In genomic region chr4:57114617-57115592, GRCm38 (mm10) we compare ENCODE assay signal across 18 mouse cellular contexts. TPM values are rescaled to one million over a fixed set of nuclear protein-coding genes. Genes with fewer than 3 reads are reported as not detected.
DNase-seq lines count a peak whose midpoint lies in the region; ATAC-seq lines count a peak whose summit lies in the region.
"Had no signal": no experiment of that assay in that cellular context is flagged by ENCODE, and none has a peak within 500 bp of the region (broad histone marks: within the 10 kb centered on the region; RNA-seq: fewer than 3 reads in every experiment).

No protein-coding gene starts in this region.

- peaks cover 43% of the 10 kb centered on the region for H3K4me1 ChIP-seq in embryonic facial prominence, embryonic 10.5 days
- H3K4me1 ChIP-seq in limb, embryonic 12.5 days (replicated peaks): peaks cover 28% of the 10 kb centered on the region
- H3K4me1 ChIP-seq in lung, embryonic 16.5 days (replicated peaks; ENCODE audit: control insufficient read depth, insufficient read depth, low read length): peaks cover 6% of the 10 kb centered on the region; the same call in 1 of the 2 replicates
- no peaks in the 10 kb centered on the region for H3K4me1 ChIP-seq in heart, embryonic 10.5 days
- H3K4me1 ChIP-seq: kidney, embryonic 15.5 days; neural tube, embryonic 15.5 days had no signal

- H3K4me3 ChIP-seq in embryonic facial prominence, embryonic 10.5 days: 0 out of 2 replicates have a peak overlapping the region, but pooled peaks have one; percentile 11
- no peak overlapping the region for H3K4me3 ChIP-seq in limb, embryonic 12.5 days (replicated peaks)
- H3K4me3 ChIP-seq in lung, embryonic 16.5 days (ENCODE audit: low read length): no peak overlapping the region
- no peak overlapping the region for H3K4me3 ChIP-seq in heart, embryonic 10.5 days
- H3K4me3 ChIP-seq: kidney, embryonic 15.5 days; neural tube, embryonic 15.5 days; stomach, embryonic 15.5 days had no signal

- DNase-seq in c-Kit-negative CD71-positive TER-119-positive erythroid progenitor cells, embryonic 14.5 days (ENCODE audit: low read depth, low spot score): peak; percentile 30
- peak; percentile 46 for DNase-seq in embryonic facial prominence, embryonic 10.5 days (ENCODE audit: low spot score)
- DNase-seq in heart, embryonic 10.5 days (ENCODE audit: low spot score): no peak
- DNase-seq in layer of hippocampus, adult 9-10 months (ENCODE audit: low spot score): no peak
- DNase-seq in adrenal gland, postnatal 4 days (ENCODE audit: low spot score in 2 of 2): no peak
- DNase-seq: adrenal gland, postnatal 10 days; cerebellum, adult 11 months; forebrain, postnatal 0 days; layer of hippocampus, adult 9-11 months; right cerebral cortex, postnatal 14 days; thymus, postnatal 36 days had no signal

- no peak; the same call in 1 of the 2 replicates for ATAC-seq in limb, embryonic 12.5 days (ENCODE audit: insufficient number of reproducible peaks, insufficient read depth, low FRiP score, low TSS enrichment, low read depth)
- ATAC-seq in lung, embryonic 16.5 days (ENCODE audit: low read depth): peak; percentile 93
- ATAC-seq: forebrain, postnatal 0 days had no signal

- H3K9ac ChIP-seq in limb, embryonic 12.5 days (replicated peaks): no peak overlapping the region; the same call in 1 of the 2 replicates
- H3K9ac ChIP-seq in lung, embryonic 16.5 days (ENCODE audit: low read length): no peak overlapping the region
- H3K9ac ChIP-seq: forebrain, postnatal 0 days; hindbrain, embryonic 14.5 days; kidney, embryonic 15.5 days; neural tube, embryonic 15.5 days; stomach, embryonic 15.5 days had no signal

- H3K27ac ChIP-seq in embryonic facial prominence, embryonic 10.5 days (replicated peaks): peak overlapping the region; percentile 67
- H3K27ac ChIP-seq in limb, embryonic 12.5 days: no peak overlapping the region
- H3K27ac ChIP-seq in lung, embryonic 16.5 days (ENCODE audit: low read length): no peak overlapping the region
- H3K27ac ChIP-seq in heart, embryonic 10.5 days: no peak overlapping the region
- H3K27ac ChIP-seq: hindbrain, embryonic 14.5 days; kidney, embryonic 15.5 days; neural tube, embryonic 15.5 days; stomach, embryonic 15.5 days had no signal

- 60% methylated on average over 19 of the region's 19 CpGs for WGBS in embryonic facial prominence, embryonic 10.5 days
- WGBS in limb, embryonic 12.5 days: 37% methylated on average over 19 of the region's 19 CpGs
- WGBS in lung, embryonic 16.5 days: 51% methylated on average over 19 of the region's 19 CpGs
- 80% methylated on average over 19 of the region's 19 CpGs for WGBS in heart, embryonic 10.5 days

- no peaks in the 10 kb centered on the region for H3K36me3 ChIP-seq in embryonic facial prominence, embryonic 10.5 days (replicated peaks)
- no peaks in the 10 kb centered on the region for H3K36me3 ChIP-seq in limb, embryonic 12.5 days
- no peaks in the 10 kb centered on the region for H3K36me3 ChIP-seq in lung, embryonic 16.5 days (ENCODE audit: control insufficient read depth, insufficient read depth, low read length)
- no peaks in the 10 kb centered on the region for H3K36me3 ChIP-seq in heart, embryonic 10.5 days
- H3K36me3 ChIP-seq: kidney, embryonic 15.5 days; neural tube, embryonic 15.5 days; stomach, embryonic 15.5 days had no signal

- H3K4me2 ChIP-seq in limb, embryonic 12.5 days: peak overlapping the region; percentile 30; the same call in 1 of the 2 replicates
- no peak overlapping the region for H3K4me2 ChIP-seq in lung, embryonic 16.5 days (ENCODE audit: low read depth, low read length)
- H3K4me2 ChIP-seq: hindbrain, embryonic 14.5 days; kidney, embryonic 15.5 days; neural tube, embryonic 15.5 days; stomach, embryonic 15.5 days had no signal

- H3K9me3 ChIP-seq in embryonic facial prominence, embryonic 10.5 days: no peaks in the 10 kb centered on the region
- H3K9me3 ChIP-seq in limb, embryonic 12.5 days: no peaks in the 10 kb centered on the region
- H3K9me3 ChIP-seq in lung, embryonic 16.5 days (ENCODE audit: control insufficient read depth, low read length): no peaks in the 10 kb centered on the region
- no peaks in the 10 kb centered on the region for H3K9me3 ChIP-seq in heart, embryonic 10.5 days
- H3K9me3 ChIP-seq: kidney, embryonic 15.5 days; neural tube, embryonic 15.5 days; stomach, embryonic 15.5 days had no signal

- H3K27me3 ChIP-seq in embryonic facial prominence, embryonic 10.5 days (replicated peaks; ENCODE audit: low read depth, poor library complexity, severe bottlenecking): no peaks in the 10 kb centered on the region
- H3K27me3 ChIP-seq in limb, embryonic 12.5 days: 0 out of 2 replicates have a peak, but pooled peaks cover 2% of the 10 kb centered on the region
- H3K27me3 ChIP-seq in lung, embryonic 16.5 days (ENCODE audit: control insufficient read depth, insufficient read depth, low read depth, low read length): no peaks in the 10 kb centered on the region
- H3K27me3 ChIP-seq in heart, embryonic 10.5 days (ENCODE audit: insufficient read depth, poor library complexity, severe bottlenecking): peaks cover 7% of the 10 kb centered on the region; the same call in 1 of the 2 replicates
- H3K27me3 ChIP-seq: CH12.LX; kidney, embryonic 15.5 days; neural tube, embryonic 15.5 days; stomach, embryonic 15.5 days had no signal

RNA-seq across cellular contexts. Expression of gene Epb41l4b, which starts 28.3 kb away (rescaled TPM):
- 1.2 and 1.4 TPM in 2 replicates for polyA plus RNA-seq in embryonic facial prominence, embryonic 10.5 days (2016; fragmentation: Nextera tagmentation; extraction: Ambion mirVana)
- 2.2 and 2.4 TPM in 2 replicates for polyA plus RNA-seq in limb, embryonic 12.5 days (2016; fragmentation: Nextera tagmentation; extraction: Ambion mirVana)
- 1.4 and 1.9 TPM in 2 replicates for polyA plus RNA-seq in lung, embryonic 16.5 days (2015; fragmentation: Nextera tagmentation; extraction: Ambion mirVana)
- polyA plus RNA-seq in heart, embryonic 10.5 days (2016; fragmentation: Nextera tagmentation; extraction: Ambion mirVana): 0.34 and 1.6 TPM in 2 replicates
- 1 to 10 TPM; 7.6 to 8.1 TPM for total RNA-seq in adrenal gland, postnatal 4 days (2021)

Comparison
In these comparisons a context has a peak if more than half of its experiments do, and no peak if none do; other contexts are left out.
1. DNase-seq: peak in c-Kit-negative CD71-positive TER-119-positive erythroid progenitor cells, embryonic 14.5 days (single experiment) and embryonic facial prominence, embryonic 10.5 days (single experiment); none in heart, embryonic 10.5 days (single experiment), layer of hippocampus, adult 9-10 months (single experiment) and adrenal gland, postnatal 4 days (0 of 2).